Mouse (Mus musculus) heart, postnatal 0 days (tissue): ENCODE data around the gene Psen2.
A peak's percentile ranks its signal among the peaks of the same experiment; 100 is the strongest.

Experiments
- CTCF ChIP-seq: IDR thresholded peaks from 2 replicates; pipeline ENCODE4 v1.5.1; 2016; ENCODE audit warnings: antibody characterized with exemption, control low read depth, low read depth
- EP300 ChIP-seq: IDR thresholded peaks from 2 replicates; pipeline ENCODE4 v1.6.1; 2016; ENCODE audit warnings: antibody characterized with exemption, low read depth

- no peak for TF ChIP-seq EP300
- TF ChIP-seq CTCF = peak; percentile 31
Observed at GRCm38 (mm10) chr1:180226221-180226713, 37.0 kb downstream of the Psen2 start.
